Mouse (Mus musculus) forebrain, postnatal 0 days (tissue): ENCODE data around the gene Chd9. TPM values are rescaled to one million over a fixed set of nuclear protein-coding genes. Genes with fewer than 3 reads are reported as not detected.

Source experiments
- ATAC-seq: fragments of 200-750 bp; cut with Nextera tagmentation; 2 replicates; pipeline ENCODE4 v1.8.0; 2017; ENCODE audit warnings: mild to moderate bottlenecking, moderate library complexity
- DNase-seq: peaks from one replicate; pipeline ENCODE4 v3.0.0-alpha.2; 2015
- H3K27ac ChIP-seq: fragments of 300-500 bp; sonication (generic); 2 replicates; pipeline ENCODE4 v1.5.1; 2014; ENCODE audit warnings: low read depth, mild to moderate bottlenecking, antibody characterized with exemption, low read length, moderate library complexity, mixed read lengths
- H3K27me3 ChIP-seq: fragments of 300-500 bp; sonication (generic); 2 replicates; pipeline ENCODE4 v1.6.1; 2014; ENCODE audit warnings: mild to moderate bottlenecking, low read length, mixed read lengths; ENCODE audit not compliant: insufficient read depth
- H3K36me3 ChIP-seq: fragments of 300-500 bp; sonication (generic); 2 replicates; pipeline ENCODE4 v1.6.1; 2014; ENCODE audit warnings: mild to moderate bottlenecking, moderate library complexity; ENCODE audit not compliant: insufficient read depth
- H3K4me1 ChIP-seq: fragments of 300-500 bp; sonication (generic); 2 replicates; pipeline ENCODE4 v1.6.1; 2014; ENCODE audit warnings: antibody characterized with exemption; ENCODE audit not compliant: insufficient read depth
- H3K4me2 ChIP-seq: fragments of 300-500 bp; sonication (generic); 2 replicates; pipeline ENCODE4 v1.6.1; 2014; ENCODE audit warnings: low read depth, mild to moderate bottlenecking, moderate library complexity
- H3K4me3 ChIP-seq: fragments of 300-500 bp; sonication (generic); 2 replicates; pipeline ENCODE4 v1.5.1; 2014; ENCODE audit warnings: low read depth, low read length, mixed read lengths
- H3K9ac ChIP-seq: fragments of 300-500 bp; sonication (generic); 2 replicates; pipeline ENCODE4 v1.6.1; 2014; ENCODE audit warnings: mild to moderate bottlenecking
- H3K9me3 ChIP-seq: fragments of 300-500 bp; sonication (generic); 2 replicates; pipeline ENCODE4 v1.6.1; 2016; ENCODE audit warnings: low read length
- CTCF ChIP-seq: sonication (generic); IDR thresholded peaks from 2 replicates; pipeline ENCODE4 v1.5.1; 2016; ENCODE audit warnings: antibody characterized with exemption, control low read depth, low read depth
- WGBS: fragments of 180-500 bp; shearing (Covaris S2); extraction: QIAGEN DNeasy Blood & Tissue Kit; methylation state at CpG from one replicate; pipeline ENCODE4 v1.1.7; 2014; 5-methylcytosine and 5-hydroxymethylcytosine counted together
- polyA plus RNA-seq: library from polyadenylated mRNA; unstranded; fragments of >200 nt; fragmentation: Nextera tagmentation; extraction: Ambion mirVana; gene quantifications from 2 replicates; pipeline ENCODE4 v1.2.1, GENCODE M21; 2015
- total RNA-seq: library from RNA; depleted of rRNA; stranded (reverse); fragments of >200 nt; gene quantifications from 2 replicates; pipeline ENCODE4 v1.2.3, GENCODE M21; 2014

The Chd9 gene
- total and polyA plus RNA-seq, 2 experiments from 2014 or later, result 73.6 to 74.5 TPM

DNA sequence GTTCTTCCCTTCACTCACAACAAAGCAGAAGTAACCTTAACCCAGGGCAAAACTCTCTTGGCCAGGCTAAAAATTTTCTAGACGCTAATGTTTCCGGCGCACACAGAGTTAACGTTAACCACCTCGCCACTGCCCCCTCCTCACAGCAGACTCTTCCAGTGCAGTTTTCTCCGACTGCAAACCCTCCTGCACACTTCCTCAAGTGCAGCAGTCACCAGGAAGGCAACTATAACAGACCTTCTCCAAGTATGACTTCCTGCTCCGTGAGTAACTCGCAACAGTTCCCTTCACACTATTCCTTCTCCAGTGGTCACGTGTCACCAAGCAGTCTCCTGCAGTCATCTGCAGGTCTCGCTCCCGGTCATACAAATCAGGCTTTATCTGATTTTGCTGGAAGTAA, 104.8 kb downstream of the Chd9 start:
- DNase-seq (no peak), ATAC-seq (no peak)
- no peaks in the 10 kb centered on the region for H3K4me1 ChIP-seq
- 62% methylated on average over 11 of the region's 11 CpGs for WGBS
- H3K4me2 ChIP-seq, result no peak overlapping the region
- no peak overlapping the region for H3K27ac ChIP-seq
- H3K36me3 ChIP-seq, result no peaks in the 10 kb centered on the region
- no peak overlapping the region for H3K4me3 ChIP-seq
- H3K9ac ChIP-seq, result no peak overlapping the region
- no peaks in the 10 kb centered on the region for H3K27me3 ChIP-seq
- no peak for TF ChIP-seq CTCF
- no peaks in the 10 kb centered on the region for H3K9me3 ChIP-seq

DNA sequence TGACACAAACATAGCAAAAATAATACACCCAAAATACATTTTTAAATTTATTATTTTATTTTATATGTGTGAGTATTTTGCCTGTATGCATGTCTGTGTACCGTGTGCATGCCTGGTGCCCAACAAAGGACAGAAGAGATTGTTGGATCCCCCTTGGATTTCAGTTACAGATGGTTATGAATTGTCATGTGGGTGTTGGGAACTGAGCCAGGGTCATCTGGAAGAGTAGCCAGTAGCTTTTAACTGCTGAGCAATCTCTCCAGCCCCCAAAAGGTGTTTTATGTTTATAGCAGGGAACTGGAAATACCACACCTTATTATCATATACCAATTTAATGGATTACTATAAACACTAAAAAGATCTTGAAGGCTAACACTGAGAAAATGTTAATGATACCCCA, 106.6 kb downstream of the Chd9 start:
- TF ChIP-seq CTCF, result no peak
- no peak overlapping the region for H3K4me3 ChIP-seq
- H3K9ac ChIP-seq, result no peak overlapping the region
- ATAC-seq, result no peak
- H3K9me3 ChIP-seq, result no peaks in the 10 kb centered on the region
- H3K4me1 ChIP-seq, result no peaks in the 10 kb centered on the region
- no peaks in the 10 kb centered on the region for H3K27me3 ChIP-seq
- no peak overlapping the region for H3K4me2 ChIP-seq
- no peak for DNase-seq
- no peak overlapping the region for H3K27ac ChIP-seq
- H3K36me3 ChIP-seq, result 0 out of 2 replicates have a peak, but pooled peaks cover 3% of the 10 kb centered on the region
- WGBS, result 68% methylated on average over 1 of the region's 1 CpGs

DNA sequence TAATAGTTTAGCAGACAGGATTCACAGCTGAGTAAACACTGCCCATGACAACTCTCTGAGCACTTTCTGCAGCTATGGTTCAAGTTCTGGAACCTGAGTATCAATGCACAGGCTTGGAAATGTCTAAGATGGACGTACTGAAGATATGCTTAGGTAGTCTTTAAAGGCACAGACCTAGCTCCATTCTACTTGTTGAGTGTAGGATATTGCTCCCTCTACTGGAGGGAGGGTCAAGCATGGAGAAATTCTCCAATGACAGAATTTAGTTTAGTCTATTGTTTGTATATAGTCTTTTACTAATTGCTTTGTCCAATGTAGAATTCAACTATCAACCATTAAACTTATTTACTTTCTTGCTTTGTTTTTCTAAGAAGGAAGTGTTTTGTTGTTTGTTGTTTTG, 108.7 kb downstream of the Chd9 start:
- Histone ChIP-seq H3K4me2 (no peak overlapping the region), H3K4me3 (no peak overlapping the region), H3K27ac (no peak overlapping the region), H3K36me3 (0 out of 2 replicates have a peak, but pooled peaks cover 3% of the 10 kb centered on the region), H3K9ac (no peak overlapping the region), H3K4me1 (no peaks in the 10 kb centered on the region), H3K9me3 (no peaks in the 10 kb centered on the region), H3K27me3 (no peaks in the 10 kb centered on the region)
- DNase-seq (no peak), ATAC-seq (no peak)
- TF ChIP-seq CTCF, result peak; percentile 40
- 46% methylated on average over 1 of the region's 1 CpGs for WGBS

DNA sequence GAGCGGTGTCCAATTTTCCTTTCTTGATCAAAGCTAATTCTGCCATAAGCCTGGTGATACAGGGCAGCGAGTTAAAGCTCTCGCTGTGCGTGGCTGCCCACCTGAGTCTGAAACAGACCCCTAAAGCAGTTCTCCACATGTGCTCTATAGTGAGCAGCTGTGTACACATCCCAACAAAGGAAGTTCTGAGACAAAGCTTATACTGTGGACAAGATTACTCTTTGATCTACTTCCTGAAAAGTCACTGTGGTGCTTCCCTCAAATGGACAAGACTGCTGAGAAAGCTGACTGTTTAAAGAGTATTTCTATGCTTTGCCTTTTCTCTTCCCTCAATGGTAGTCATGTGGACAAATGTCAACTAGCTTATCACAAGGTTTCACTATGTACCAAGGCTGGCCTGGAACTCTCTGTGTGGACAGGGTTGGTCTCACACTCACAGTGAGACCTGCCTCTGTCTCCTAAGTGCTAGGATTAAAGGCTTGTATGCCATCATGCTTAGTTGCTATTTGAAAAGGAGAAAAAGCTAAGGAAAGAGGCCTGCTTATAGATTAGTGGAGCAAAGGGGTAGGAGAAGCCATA, 110.3 kb downstream of the Chd9 start:
- DNase-seq (no peak), ATAC-seq (no peak)
- Histone ChIP-seq H3K9me3 (no peaks in the 10 kb centered on the region), H3K9ac (no peak overlapping the region), H3K27ac (no peak overlapping the region), H3K4me3 (no peak overlapping the region), H3K36me3 (0 out of 2 replicates have a peak, but pooled peaks cover 3% of the 10 kb centered on the region), H3K4me1 (no peaks in the 10 kb centered on the region), H3K4me2 (no peak overlapping the region), H3K27me3 (no peaks in the 10 kb centered on the region)
- TF ChIP-seq CTCF, result no peak
- 77% methylated on average over 4 of the region's 4 CpGs for WGBS

DNA sequence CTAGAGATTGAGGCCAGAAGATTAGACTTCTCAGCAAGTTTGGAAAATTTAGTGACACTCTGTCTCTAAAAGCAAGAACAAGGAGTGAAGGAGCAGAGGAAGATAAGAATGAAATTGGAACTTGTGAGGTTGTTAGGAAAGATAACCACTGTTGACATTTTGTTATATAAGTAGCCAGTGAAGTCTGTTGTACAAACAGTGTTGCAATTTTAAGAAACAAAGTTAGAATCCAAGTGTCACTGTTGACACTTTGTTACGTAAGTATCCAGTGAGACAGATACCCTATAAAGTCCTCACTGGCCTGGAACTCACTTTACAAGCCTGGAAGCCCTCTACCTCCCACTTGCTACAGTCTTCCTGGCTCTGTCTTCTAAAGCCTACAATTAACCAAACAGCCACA, 111.7 kb downstream of the Chd9 start:
- no peaks in the 10 kb centered on the region for H3K4me1 ChIP-seq
- DNase-seq (no peak), ATAC-seq (no peak)
- WGBS, result 94% methylated on average over 1 of the region's 1 CpGs
- H3K36me3 ChIP-seq, result 0 out of 2 replicates have a peak, but pooled peaks cover 3% of the 10 kb centered on the region
- no peaks in the 10 kb centered on the region for H3K9me3 ChIP-seq
- H3K9ac ChIP-seq, result no peak overlapping the region
- no peak overlapping the region for H3K4me3 ChIP-seq
- H3K27me3 ChIP-seq, result no peaks in the 10 kb centered on the region
- no peak overlapping the region for H3K27ac ChIP-seq
- TF ChIP-seq CTCF, result no peak
- no peak overlapping the region for H3K4me2 ChIP-seq

DNA sequence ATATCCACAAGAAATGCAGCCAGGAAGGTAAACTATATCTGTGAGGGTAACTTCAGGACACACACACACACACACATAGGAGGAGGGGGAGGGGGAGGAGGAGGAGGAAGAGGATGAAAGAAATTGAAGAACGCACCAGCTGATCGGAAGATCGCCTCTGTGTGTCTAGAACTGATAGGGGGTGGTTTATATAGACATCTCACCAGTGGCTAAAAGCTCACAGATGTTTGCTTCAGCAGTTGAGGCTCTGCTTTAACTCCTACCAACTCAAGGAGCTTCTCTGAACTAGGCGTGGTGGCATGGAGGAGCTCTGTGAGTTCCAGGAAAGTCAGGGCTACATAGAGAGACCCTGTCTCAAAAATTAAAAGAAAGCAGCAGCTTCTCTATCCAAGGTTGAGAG, 115.6 kb downstream of the Chd9 start:
- Histone ChIP-seq H3K27ac (no peak overlapping the region), H3K36me3 (0 out of 2 replicates have a peak, but pooled peaks cover 3% of the 10 kb centered on the region), H3K4me2 (no peak overlapping the region), H3K4me1 (no peaks in the 10 kb centered on the region), H3K9me3 (no peaks in the 10 kb centered on the region), H3K27me3 (no peaks in the 10 kb centered on the region), H3K4me3 (no peak overlapping the region), H3K9ac (no peak overlapping the region)
- WGBS, result 95% methylated on average over 4 of the region's 4 CpGs
- ATAC-seq, result no peak
- TF ChIP-seq CTCF, result no peak
- DNase-seq, result no peak

DNA sequence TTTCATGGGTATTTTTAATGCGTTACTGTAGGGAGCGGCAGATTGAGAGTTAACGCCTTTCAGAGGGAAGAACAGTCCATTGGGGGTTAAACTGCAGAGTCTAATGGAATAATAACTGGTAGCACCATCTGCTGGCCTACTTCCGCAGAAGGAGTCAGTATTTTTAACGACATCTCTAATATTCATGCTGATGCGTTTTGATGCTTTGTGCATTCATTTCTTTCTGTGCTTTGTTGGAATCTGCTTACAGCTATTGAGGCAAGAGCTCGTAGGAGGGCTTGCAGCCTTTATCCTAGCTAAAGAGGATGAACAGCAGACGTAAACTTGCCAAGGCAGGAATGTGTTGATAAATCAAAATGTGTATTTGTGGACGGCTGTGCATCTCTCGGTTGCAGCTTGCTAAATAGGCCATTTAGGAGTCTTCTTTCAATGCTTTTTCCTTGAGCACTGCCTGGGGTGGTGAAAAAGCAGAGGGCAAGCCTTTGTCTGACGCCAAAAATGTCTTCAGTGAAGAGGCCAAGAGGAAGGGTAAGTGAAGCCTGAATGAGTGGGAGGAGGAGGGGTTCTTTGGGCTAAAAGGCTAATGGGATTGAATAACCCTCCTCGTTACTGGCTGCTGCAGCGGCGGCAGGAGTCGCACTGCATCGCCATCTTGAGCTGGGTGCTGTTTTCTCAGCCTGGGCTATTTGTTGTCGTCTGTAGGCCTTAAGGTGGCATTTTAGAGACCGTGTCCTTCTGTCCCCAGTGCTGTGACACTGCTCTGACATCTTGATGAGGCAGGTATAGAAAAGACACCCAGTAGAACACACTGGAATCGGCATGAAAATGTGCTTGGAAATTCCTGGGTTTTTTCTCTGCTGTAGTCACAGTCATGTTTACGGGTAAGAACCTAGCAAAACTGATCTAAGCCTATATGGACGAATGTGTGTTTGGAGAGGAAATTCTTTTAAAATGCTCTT, 126.9 kb downstream of the Chd9 start:
- no peaks in the 10 kb centered on the region for H3K9me3 ChIP-seq
- H3K4me1 ChIP-seq, result peaks cover 24% of the 10 kb centered on the region
- H3K36me3 ChIP-seq, result no peaks in the 10 kb centered on the region
- H3K4me3 ChIP-seq, result peak overlapping the region; percentile 57
- peak overlapping the region; percentile 98 for H3K27ac ChIP-seq
- WGBS, result under 1% methylated on average over 21 of the region's 21 CpGs
- H3K9ac ChIP-seq, result peak overlapping the region; percentile 82
- ATAC-seq, result peak; percentile 97
- H3K4me2 ChIP-seq, result peak overlapping the region; percentile 47
- DNase-seq, result peak; percentile 91
- H3K27me3 ChIP-seq, result no peaks in the 10 kb centered on the region
- TF ChIP-seq CTCF, result peak; percentile 75
